Mouse (Mus musculus) cerebellum, adult 11-12 months (tissue): ENCODE data around the gene Ttll5.

Source experiments
- DNase-seq: peaks from one replicate; pipeline ENCODE4 v3.0.0; 2022

Ttll5 gene

GRCm38 (mm10) chr12:86107645-86108044 is 283.2 kb downstream of the Ttll5 start:
- DNase-seq: no peak

GRCm38 (mm10) chr12:86109531-86109930 is 285.1 kb downstream of the Ttll5 start:
- no peak for DNase-seq

- DNase-seq: no peak
Observed at GRCm38 (mm10) chr12:86110637-86111036, 286.2 kb downstream of the Ttll5 start.
